Mouse (Mus musculus): Measurements from ENCODE around the gene Hdac11.

DNA sequence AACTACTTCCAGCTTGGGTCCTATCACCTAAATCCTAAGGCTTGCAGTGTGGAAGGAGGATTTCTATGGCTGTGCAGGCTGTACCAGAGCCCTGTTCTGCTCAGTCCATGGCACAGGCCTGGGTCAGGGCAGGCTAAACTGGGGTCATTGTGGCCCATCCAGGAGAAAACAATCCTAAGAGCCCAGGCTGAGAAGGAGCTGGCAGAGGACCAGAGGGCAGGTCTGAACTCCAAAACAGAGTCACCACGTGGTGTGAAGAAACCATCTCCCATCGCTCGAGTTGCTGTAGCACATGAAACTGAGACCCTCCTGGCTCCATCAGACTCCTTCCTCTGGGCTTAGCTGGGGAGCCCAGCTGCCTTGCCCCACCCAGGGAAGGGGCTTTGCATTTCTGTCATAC lies 48.9 kb downstream of the Hdac11 start:
- no peak for TF ChIP-seq CTCF (IDR thresholded peaks at IDR 0.05)
- no peak for TF ChIP-seq EP300 (IDR thresholded peaks at IDR 0.05; ENCODE audit: insufficient read depth, low read depth, low read length)

Data from heart, adult 2 months (tissue).